Mouse (Mus musculus) erythroblast, adult 5-6 weeks (primary cell): ENCODE measurements around the gene Olfr1215. TPM values are rescaled to one million over a fixed set of nuclear protein-coding genes. Genes with fewer than 3 reads are reported as not detected.
"Not testable (repeated sequence)": the region's sequence is repeated elsewhere in the genome, so short reads cannot be mapped to it uniquely, and the experiment has no call there.

Source experiments
- ATAC-seq: replicated peaks from 2 replicates; pipeline ENCODE4 v1.8.0; 2016; ENCODE audit warnings: moderate number of reproducible peaks, mild to moderate bottlenecking, moderate TSS enrichment, inconsistent platforms; ENCODE audit not compliant: poor library complexity, low FRiP score, severe bottlenecking
- total RNA-seq, 2 experiments: library from RNA; stranded (forward) in 1 of 2; stranded (reverse) in 1 of 2; fragments of 150-400 nt in 1 of 2; fragments of 200-764, 138-1000 nt in 1 of 2; gene quantifications; 2 replicates each; pipeline versions ENCODE4 v1.2.3 to v1.2.4; 2015 to 2017; ENCODE audit warnings: low replicate concordance in 2 of 2

Olfr1215 gene
- total RNA-seq (2015; ENCODE audit: low replicate concordance) (not detected in 2 replicates), total RNA-seq (2017; ENCODE audit: low replicate concordance) (not detected in 2 replicates)

GRCm38 (mm10) chr2:89006873-89007272 lies at the start of gene Olfr1215:
Olfr1215 (minus strand) TSS chr2:89006973.
- ATAC-seq, result no peak

GRCm38 (mm10) chr2:89031965-89032364 lies 25.2 kb upstream of the Olfr1215 start, which contains the start of gene Olfr1217:
Olfr1217 (minus strand) TSS chr2:89032065.
- ATAC-seq, result no peak

- ATAC-seq, result not testable (repeated sequence)
These were observed 14.7 kb upstream of the Olfr1215 start for GRCm38 (mm10) chr2:89021436-89021835.

GRCm38 (mm10) chr2:89018240-89018639 lies 11.5 kb upstream of the Olfr1215 start, which contains the start of gene Olfr1216:
Olfr1216 (minus strand) TSS chr2:89018340.
- no peak for ATAC-seq

GRCm38 (mm10) chr2:88992553-88992952 lies 14.2 kb downstream of the Olfr1215 start, which contains the start of gene Olfr1214:
Olfr1214 (minus strand) TSS chr2:88992653.
- ATAC-seq, result no peak

- no peak for ATAC-seq
These were observed 26.6 kb downstream of the Olfr1215 start, which contains the start of gene Gm13762 for GRCm38 (mm10) chr2:88980181-88980580. Gm13762 (minus strand) TSS chr2:88980281.

- ATAC-seq, result no peak
These were observed 53.1 kb downstream of the Olfr1215 start, which contains the start of gene Olfr1212 for GRCm38 (mm10) chr2:88953669-88954068. Olfr1212 (plus strand) TSS chr2:88953969.

Other genes starting within 250 kb of the Olfr1215 start
- gene Olfr1199, start 246.5 kb downstream of the Olfr1215 start, total RNA-seq (2015; ENCODE audit: low replicate concordance), result not detected in 2 replicates
- not detected in 2 replicates for gene Olfr1199, start 246.5 kb downstream of the Olfr1215 start, total RNA-seq (2017; ENCODE audit: low replicate concordance)
- not detected in 2 replicates for gene Olfr1200, start 236.5 kb downstream of the Olfr1215 start, total RNA-seq (2015; ENCODE audit: low replicate concordance)
- not detected in 2 replicates for gene Olfr1200, start 236.5 kb downstream of the Olfr1215 start, total RNA-seq (2017; ENCODE audit: low replicate concordance)
- not detected in 2 replicates for gene Olfr1201, start 213.9 kb downstream of the Olfr1215 start, total RNA-seq (2015; ENCODE audit: low replicate concordance)
- gene Olfr1201, start 213.9 kb downstream of the Olfr1215 start, total RNA-seq (2017; ENCODE audit: low replicate concordance), result not detected in 2 replicates
- not detected in 2 replicates for gene Olfr1202, start 192.5 kb downstream of the Olfr1215 start, total RNA-seq (2015; ENCODE audit: low replicate concordance)
- not detected in 2 replicates for gene Olfr1202, start 192.5 kb downstream of the Olfr1215 start, total RNA-seq (2017; ENCODE audit: low replicate concordance)
- gene Olfr1205, start 177.2 kb downstream of the Olfr1215 start, total RNA-seq (2015; ENCODE audit: low replicate concordance), result not detected in 2 replicates
- gene Olfr1205, start 177.2 kb downstream of the Olfr1215 start, total RNA-seq (2017; ENCODE audit: low replicate concordance), result 0.28 TPM in 1 of 2 replicates, not detected in the other
- gene Olfr1204, start 157.7 kb downstream of the Olfr1215 start, total RNA-seq (2015; ENCODE audit: low replicate concordance), result 14.6 TPM in 1 of 2 replicates, not detected in the other
- not detected in 2 replicates for gene Olfr1204, start 157.7 kb downstream of the Olfr1215 start, total RNA-seq (2017; ENCODE audit: low replicate concordance)
- not detected in 2 replicates for gene Olfr1206, start 143.7 kb downstream of the Olfr1215 start, total RNA-seq (2015; ENCODE audit: low replicate concordance)
- gene Olfr1206, start 143.7 kb downstream of the Olfr1215 start, total RNA-seq (2017; ENCODE audit: low replicate concordance), result not detected in 2 replicates
- not detected in 2 replicates for gene Olfr1208, start 104.7 kb downstream of the Olfr1215 start, total RNA-seq (2015; ENCODE audit: low replicate concordance)
- not detected in 2 replicates for gene Olfr1208, start 104.7 kb downstream of the Olfr1215 start, total RNA-seq (2017; ENCODE audit: low replicate concordance)
- not detected in 2 replicates for gene Olfr1209, start 91.8 kb downstream of the Olfr1215 start, total RNA-seq (2015; ENCODE audit: low replicate concordance)
- gene Olfr1209, start 91.8 kb downstream of the Olfr1215 start, total RNA-seq (2017; ENCODE audit: low replicate concordance), result not detected in 2 replicates
- not detected in 2 replicates for gene Olfr1211, start 68.9 kb downstream of the Olfr1215 start, total RNA-seq (2015; ENCODE audit: low replicate concordance)
- gene Olfr1211, start 68.9 kb downstream of the Olfr1215 start, total RNA-seq (2017; ENCODE audit: low replicate concordance), result not detected in 2 replicates
- gene Olfr1212, start 53.0 kb downstream of the Olfr1215 start, total RNA-seq (2015; ENCODE audit: low replicate concordance), result not detected in 2 replicates
- gene Olfr1212, start 53.0 kb downstream of the Olfr1215 start, total RNA-seq (2017; ENCODE audit: low replicate concordance), result 0.43 TPM in 1 of 2 replicates, not detected in the other
- gene Gm13762, start 26.7 kb downstream of the Olfr1215 start, total RNA-seq (2015; ENCODE audit: low replicate concordance), result not detected in 2 replicates
- not detected in 2 replicates for gene Gm13762, start 26.7 kb downstream of the Olfr1215 start, total RNA-seq (2017; ENCODE audit: low replicate concordance)
- not detected in 2 replicates for gene Olfr1214, start 14.3 kb downstream of the Olfr1215 start, total RNA-seq (2015; ENCODE audit: low replicate concordance)
- not detected in 2 replicates for gene Olfr1214, start 14.3 kb downstream of the Olfr1215 start, total RNA-seq (2017; ENCODE audit: low replicate concordance)
- not detected in 2 replicates for gene Olfr1216, start 11.4 kb upstream of the Olfr1215 start, total RNA-seq (2015; ENCODE audit: low replicate concordance)
- gene Olfr1216, start 11.4 kb upstream of the Olfr1215 start, total RNA-seq (2017; ENCODE audit: low replicate concordance), result not detected in 2 replicates
- gene Olfr1217, start 25.1 kb upstream of the Olfr1215 start, total RNA-seq (2015; ENCODE audit: low replicate concordance), result not detected in 2 replicates
- gene Olfr1217, start 25.1 kb upstream of the Olfr1215 start, total RNA-seq (2017; ENCODE audit: low replicate concordance), result not detected in 2 replicates
- gene Olfr1218, start 54.2 kb upstream of the Olfr1215 start, total RNA-seq (2015; ENCODE audit: low replicate concordance), result not detected in 2 replicates
- gene Olfr1218, start 54.2 kb upstream of the Olfr1215 start, total RNA-seq (2017; ENCODE audit: low replicate concordance), result 0.14 TPM in 1 of 2 replicates, not detected in the other
- gene Olfr1219, start 76.5 kb upstream of the Olfr1215 start, total RNA-seq (2015; ENCODE audit: low replicate concordance), result not detected in 2 replicates
- gene Olfr1219, start 76.5 kb upstream of the Olfr1215 start, total RNA-seq (2017; ENCODE audit: low replicate concordance), result 0.09 TPM in 1 of 2 replicates, not detected in the other
- not detected in 2 replicates for gene Olfr1220, start 99.9 kb upstream of the Olfr1215 start, total RNA-seq (2015; ENCODE audit: low replicate concordance)
- not detected in 2 replicates for gene Olfr1220, start 99.9 kb upstream of the Olfr1215 start, total RNA-seq (2017; ENCODE audit: low replicate concordance)
- gene Olfr1221, start 110.3 kb upstream of the Olfr1215 start, total RNA-seq (2015; ENCODE audit: low replicate concordance), result not detected in 2 replicates
- not detected in 2 replicates for gene Olfr1221, start 110.3 kb upstream of the Olfr1215 start, total RNA-seq (2017; ENCODE audit: low replicate concordance)
- gene Olfr1222, start 126.1 kb upstream of the Olfr1215 start, total RNA-seq (2015; ENCODE audit: low replicate concordance), result 0.21 TPM in 1 of 2 replicates, not detected in the other
- gene Olfr1222, start 126.1 kb upstream of the Olfr1215 start, total RNA-seq (2017; ENCODE audit: low replicate concordance), result not detected in 2 replicates
- gene Olfr1223, start 144.6 kb upstream of the Olfr1215 start, total RNA-seq (2015; ENCODE audit: low replicate concordance), result not detected in 2 replicates
- not detected in 2 replicates for gene Olfr1223, start 144.6 kb upstream of the Olfr1215 start, total RNA-seq (2017; ENCODE audit: low replicate concordance)
- not detected in 2 replicates for gene Olfr1224-ps1, start 157.1 kb upstream of the Olfr1215 start, total RNA-seq (2015; ENCODE audit: low replicate concordance)
- not detected in 2 replicates for gene Olfr1224-ps1, start 157.1 kb upstream of the Olfr1215 start, total RNA-seq (2017; ENCODE audit: low replicate concordance)
- not detected in 2 replicates for gene Olfr1225, start 167.7 kb upstream of the Olfr1215 start, total RNA-seq (2015; ENCODE audit: low replicate concordance)
- gene Olfr1225, start 167.7 kb upstream of the Olfr1215 start, total RNA-seq (2017; ENCODE audit: low replicate concordance), result not detected in 2 replicates
- gene Olfr1226, start 193.1 kb upstream of the Olfr1215 start, total RNA-seq (2015; ENCODE audit: low replicate concordance), result not detected in 2 replicates
- not detected in 2 replicates for gene Olfr1226, start 193.1 kb upstream of the Olfr1215 start, total RNA-seq (2017; ENCODE audit: low replicate concordance)
- gene Olfr1228, start 247.1 kb upstream of the Olfr1215 start, total RNA-seq (2015; ENCODE audit: low replicate concordance), result not detected in 2 replicates
- gene Olfr1228, start 247.1 kb upstream of the Olfr1215 start, total RNA-seq (2017; ENCODE audit: low replicate concordance), result not detected in 2 replicates